Mouse (Mus musculus) hematopoietic multipotent progenitor cell, adult 10-12 weeks (in vitro differentiated cells): ENCODE results near the gene Gstm4. TPM values are rescaled to one million over a fixed set of nuclear protein-coding genes. Genes with fewer than 3 reads are reported as not detected.

Experiments used
- polyA plus RNA-seq: library from polyadenylated mRNA; stranded (reverse); fragments of >175 nt; gene quantifications from 2 replicates; pipeline ENCODE4 v1.2.3, GENCODE M21; 2012; ENCODE audit warnings: low replicate concordance

Gene Gstm4
- polyA plus RNA-seq, result 1.4 and 3.0 TPM in 2 replicates

GRCm38 (mm10) chr3:108044394-108045140 is at the start of gene Gstm4:
TSS of gene Gstm4 (minus strand) at chr3:108044894.

GRCm38 (mm10) chr3:108092536-108093115 is 47.9 kb upstream of the Gstm4 start, which contains the start of gene Gnat2:
TSS of gene Gnat2 (plus strand) at chr3:108092789.

GRCm38 (mm10) chr3:108086470-108086979 is 41.8 kb upstream of the Gstm4 start, which contains the start of gene Ampd2:
TSS of gene Ampd2 (minus strand) at chr3:108086651.

GRCm38 (mm10) chr3:108017473-108018189 is 27.1 kb downstream of the Gstm4 start, which contains the start of gene Gstm1:
TSS of gene Gstm1 (minus strand) at chr3:108017973.

Other genes with a start within 250 kb of the Gstm4 start
- gene Eps8l3, start 167.7 kb downstream of the Gstm4 start, polyA plus RNA-seq, result 0.07 TPM in 1 of 2 replicates, not detected in the other
- 1.2 TPM in 1 of 2 replicates, not detected in the other for gene Gstm5, start 149.1 kb downstream of the Gstm4 start, polyA plus RNA-seq
- 0.47 TPM in 1 of 2 replicates, not detected in the other for gene Gstm7, start 113.1 kb downstream of the Gstm4 start, polyA plus RNA-seq
- not detected in 2 replicates for gene Gstm6, start 101.1 kb downstream of the Gstm4 start, polyA plus RNA-seq
- gene Gstm3, start 75.6 kb downstream of the Gstm4 start, polyA plus RNA-seq, result not detected in 2 replicates
- gene Gstm2, start 58.4 kb downstream of the Gstm4 start, polyA plus RNA-seq, result 0.15 TPM in 1 of 2 replicates, not detected in the other
- gene Gstm1, start 26.9 kb downstream of the Gstm4 start, polyA plus RNA-seq, result 84.3 and 224 TPM in 2 replicates
- 39.0 and 70.0 TPM in 2 replicates for gene Ampd2, start 41.8 kb upstream of the Gstm4 start, polyA plus RNA-seq
- gene Gnat2, start 47.9 kb upstream of the Gstm4 start, polyA plus RNA-seq, result 0.13 TPM in 1 of 2 replicates, not detected in the other
- 11.0 and 14.2 TPM in 2 replicates for gene Gnai3, start 101.3 kb upstream of the Gstm4 start, polyA plus RNA-seq
- gene Gpr61, start 110.0 kb upstream of the Gstm4 start, polyA plus RNA-seq, result 0.03 and 0.07 TPM in 2 replicates
- 3.0 and 3.7 TPM in 2 replicates for gene Amigo1, start 141.4 kb upstream of the Gstm4 start, polyA plus RNA-seq
- 13.5 and 17.0 TPM in 2 replicates for gene Cyb561d1, start 156.3 kb upstream of the Gstm4 start, polyA plus RNA-seq
- 20.8 and 24.5 TPM in 2 replicates for gene Atxn7l2, start 166.0 kb upstream of the Gstm4 start, polyA plus RNA-seq
- gene Sypl2, start 181.8 kb upstream of the Gstm4 start, polyA plus RNA-seq, result not detected in 2 replicates
- gene Psma5, start 212.0 kb upstream of the Gstm4 start, polyA plus RNA-seq, result 1.6 and 4.8 TPM in 2 replicates
- gene Sort1, start 239.2 kb upstream of the Gstm4 start, polyA plus RNA-seq, result 8.5 and 14.4 TPM in 2 replicates